Mouse (Mus musculus) limb, embryonic 15.5 days (tissue): Measurements from ENCODE around the gene Dock9. TPM values are rescaled to one million over a fixed set of nuclear protein-coding genes. Genes with fewer than 3 reads are reported as not detected.
"Not testable (repeated sequence)": the region's sequence is repeated elsewhere in the genome, so short reads cannot be mapped to it uniquely, and the experiment has no call there.

Source experiments
- ATAC-seq: fragments of 200-750 bp; cut with Nextera tagmentation; 2 replicates; pipeline ENCODE4 v1.8.0; 2017; ENCODE audit warnings: low read depth, moderate TSS enrichment; ENCODE audit not compliant: insufficient number of reproducible peaks, low FRiP score, low TSS enrichment
- H3K27ac ChIP-seq: fragments of 300-500 bp; sonication (generic); 2 replicates; pipeline ENCODE4 v1.5.1; 2015; ENCODE audit warnings: moderate library complexity, mild to moderate bottlenecking, inconsistent platforms
- H3K27me3 ChIP-seq: fragments of 300-500 bp; sonication (generic); 2 replicates; pipeline ENCODE4 v1.6.1; 2015; ENCODE audit warnings: inconsistent platforms
- H3K36me3 ChIP-seq: fragments of 300-500 bp; sonication (generic); 2 replicates; pipeline ENCODE4 v1.6.1; 2015; ENCODE audit warnings: inconsistent platforms
- H3K4me1 ChIP-seq: fragments of 300-500 bp; sonication (generic); 2 replicates; pipeline ENCODE4 v1.6.1; 2015; ENCODE audit warnings: inconsistent platforms
- H3K4me2 ChIP-seq: fragments of 300-500 bp; sonication (generic); 2 replicates; pipeline ENCODE4 v1.6.1; 2015; ENCODE audit warnings: mild to moderate bottlenecking, inconsistent platforms
- H3K4me3 ChIP-seq: fragments of 300-500 bp; sonication (generic); 2 replicates; pipeline ENCODE4 v1.5.1; 2015; ENCODE audit warnings: mild to moderate bottlenecking, inconsistent platforms
- H3K9ac ChIP-seq: fragments of 300-500 bp; sonication (generic); 2 replicates; pipeline ENCODE4 v1.6.1; 2015; ENCODE audit warnings: inconsistent platforms
- H3K9me3 ChIP-seq: fragments of 300-500 bp; sonication (generic); 2 replicates; pipeline ENCODE4 v1.6.1; 2016; ENCODE audit warnings: inconsistent platforms
- WGBS: fragments of 180-500 bp; shearing (Covaris S2); methylation state at CpG from one replicate; pipeline ENCODE4 v1.1.7; 2015; 5-methylcytosine and 5-hydroxymethylcytosine counted together
- polyA plus RNA-seq: library from polyadenylated mRNA; unstranded; fragments of >200 nt; fragmentation: Nextera tagmentation; extraction: Ambion mirVana; gene quantifications from 2 replicates; pipeline ENCODE4 v1.2.1, GENCODE M21; 2015

The Dock9 gene
- polyA plus RNA-seq, 1 experiment from 2014 or later = 11.0 TPM

GRCm38 (mm10) chr14:121626741-121627140 is 170.9 kb downstream of the Dock9 start:
- no peak overlapping the region for H3K4me2 ChIP-seq

GRCm38 (mm10) chr14:121623996-121624542 is 173.6 kb downstream of the Dock9 start:
- H3K27me3 ChIP-seq, ATAC-seq, H3K27ac ChIP-seq, H3K9ac ChIP-seq, H3K9me3 ChIP-seq, H3K4me3 ChIP-seq, H3K4me1 ChIP-seq, H3K4me2 ChIP-seq: not testable (repeated sequence)
- H3K36me3 ChIP-seq = peaks cover 10% of the 10 kb centered on the region
- 80% methylated on average over 6 of the region's 6 CpGs for WGBS

More at GRCm38 (mm10) chr14:121626741-121627140, 170.9 kb downstream of the Dock9 start:
- no peak for ATAC-seq
- H3K9me3 ChIP-seq = no peaks in the 10 kb centered on the region
- H3K27me3 ChIP-seq = no peaks in the 10 kb centered on the region
- H3K9ac ChIP-seq = no peak overlapping the region
- 92% methylated on average over 12 of the region's 12 CpGs for WGBS
- peaks cover 10% of the 10 kb centered on the region; the same call in 1 of the 2 replicates for H3K36me3 ChIP-seq
- no peak overlapping the region for H3K27ac ChIP-seq
- no peak overlapping the region for H3K4me3 ChIP-seq
- H3K4me1 ChIP-seq = 0 out of 2 replicates have a peak, but pooled peaks cover 2% of the 10 kb centered on the region

DNA sequence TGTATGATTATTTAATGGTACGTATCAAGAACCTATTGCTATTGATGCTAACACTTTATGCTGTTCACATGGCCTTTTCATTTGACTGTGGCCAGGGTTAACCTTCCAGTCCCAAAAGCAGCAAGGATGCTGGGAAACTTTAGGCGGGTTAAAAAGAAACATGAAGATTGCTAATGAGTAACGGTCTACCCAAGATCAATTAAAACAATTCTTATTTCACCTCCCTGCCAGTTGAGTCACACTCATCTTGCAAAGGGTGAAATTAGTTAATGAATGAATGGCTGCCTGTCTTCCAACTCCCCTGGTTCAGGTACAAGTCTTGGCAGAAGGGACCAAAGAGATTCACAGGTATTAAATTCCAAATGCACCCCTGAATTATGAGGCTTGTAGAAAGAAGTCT is 175.8 kb downstream of the Dock9 start:
- WGBS = 86% methylated on average over 3 of the region's 3 CpGs

GRCm38 (mm10) chr14:121620567-121620966 is 177.1 kb downstream of the Dock9 start:
- no peak for ATAC-seq
- Histone ChIP-seq H3K4me3 (no peak overlapping the region), H3K9ac (no peak overlapping the region), H3K27me3 (no peaks in the 10 kb centered on the region), H3K36me3 (peaks cover 8% of the 10 kb centered on the region), H3K9me3 (no peaks in the 10 kb centered on the region), H3K4me1 (0 out of 2 replicates have a peak, but pooled peaks cover 2% of the 10 kb centered on the region), H3K27ac (no peak overlapping the region), H3K4me2 (no peak overlapping the region)
- 81% methylated on average over 3 of the region's 3 CpGs for WGBS

More for the DNA sequence above, 175.8 kb downstream of the Dock9 start:
- H3K4me2 ChIP-seq = no peak overlapping the region
- ATAC-seq = no peak
- H3K27ac ChIP-seq = no peak overlapping the region
- no peak overlapping the region for H3K9ac ChIP-seq
- H3K4me3 ChIP-seq = no peak overlapping the region
- no peaks in the 10 kb centered on the region for H3K27me3 ChIP-seq
- H3K4me1 ChIP-seq = 0 out of 2 replicates have a peak, but pooled peaks cover 2% of the 10 kb centered on the region
- H3K36me3 ChIP-seq = peaks cover 15% of the 10 kb centered on the region
- H3K9me3 ChIP-seq = no peaks in the 10 kb centered on the region

- Histone ChIP-seq H3K4me2 (no peak overlapping the region), H3K27ac (no peak overlapping the region), H3K9me3 (no peaks in the 10 kb centered on the region), H3K4me3 (no peak overlapping the region), H3K4me1 (0 out of 2 replicates have a peak, but pooled peaks cover 2% of the 10 kb centered on the region), H3K36me3 (peaks cover 8% of the 10 kb centered on the region), H3K27me3 (no peaks in the 10 kb centered on the region), H3K9ac (no peak overlapping the region)
- WGBS = over 99% methylated on average over 7 of the region's 7 CpGs
- ATAC-seq = no peak
Observed at GRCm38 (mm10) chr14:121620157-121620556, 177.5 kb downstream of the Dock9 start.

DNA sequence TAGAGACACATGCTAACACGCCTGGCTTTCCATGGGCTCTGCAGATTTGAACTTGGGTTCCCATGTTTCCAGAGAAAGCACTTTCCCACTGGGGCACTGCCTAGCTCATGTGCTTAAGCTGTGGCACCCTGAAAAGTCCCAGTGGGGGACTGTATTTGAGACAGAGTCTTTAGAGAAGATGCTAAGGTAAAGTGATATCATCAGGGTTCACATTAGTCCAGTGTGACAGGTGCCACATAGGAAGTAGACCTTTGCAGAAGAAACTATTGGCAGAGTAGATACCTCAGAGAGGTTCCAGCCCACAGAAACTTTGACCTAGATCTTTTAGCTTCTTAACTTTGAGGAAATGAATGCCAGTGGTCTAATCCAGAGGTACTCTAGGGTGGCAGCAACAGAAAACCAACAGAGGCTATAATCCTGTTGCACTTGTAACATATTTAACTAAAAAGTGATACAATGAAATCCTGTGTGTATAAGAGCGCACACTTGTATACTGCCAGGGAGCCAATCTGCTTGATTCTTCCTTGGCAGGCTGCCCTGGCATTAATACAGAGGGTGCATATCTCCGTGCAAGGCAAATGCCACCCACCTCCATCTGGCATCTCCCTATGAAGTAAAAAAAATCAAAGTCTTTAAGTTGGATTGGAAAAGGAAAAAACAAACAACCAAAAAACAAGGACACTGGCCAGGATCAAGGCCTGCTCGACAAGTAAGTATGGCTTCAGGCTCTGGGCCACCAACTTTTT is 179.8 kb downstream of the Dock9 start:
- Histone ChIP-seq H3K9me3 (no peaks in the 10 kb centered on the region), H3K27me3 (no peaks in the 10 kb centered on the region), H3K4me1 (no peaks in the 10 kb centered on the region), H3K4me2 (no peak overlapping the region), H3K9ac (no peak overlapping the region), H3K4me3 (no peak overlapping the region), H3K36me3 (peaks cover 8% of the 10 kb centered on the region), H3K27ac (no peak overlapping the region)
- WGBS = 78% methylated on average over 4 of the region's 4 CpGs
- ATAC-seq = no peak

- no peak overlapping the region for H3K9ac ChIP-seq
- no peak for ATAC-seq
- H3K27ac ChIP-seq = no peak overlapping the region
- H3K4me1 ChIP-seq = no peaks in the 10 kb centered on the region
- H3K4me2 ChIP-seq = no peak overlapping the region
- H3K9me3 ChIP-seq = no peaks in the 10 kb centered on the region
- no peak overlapping the region for H3K4me3 ChIP-seq
- no peaks in the 10 kb centered on the region for H3K27me3 ChIP-seq
- H3K36me3 ChIP-seq = peaks cover 5% of the 10 kb centered on the region; the same call in 1 of the 2 replicates
- WGBS = 74% methylated on average over 10 of the region's 10 CpGs
Observed at GRCm38 (mm10) chr14:121615431-121615830, 182.2 kb downstream of the Dock9 start.

DNA sequence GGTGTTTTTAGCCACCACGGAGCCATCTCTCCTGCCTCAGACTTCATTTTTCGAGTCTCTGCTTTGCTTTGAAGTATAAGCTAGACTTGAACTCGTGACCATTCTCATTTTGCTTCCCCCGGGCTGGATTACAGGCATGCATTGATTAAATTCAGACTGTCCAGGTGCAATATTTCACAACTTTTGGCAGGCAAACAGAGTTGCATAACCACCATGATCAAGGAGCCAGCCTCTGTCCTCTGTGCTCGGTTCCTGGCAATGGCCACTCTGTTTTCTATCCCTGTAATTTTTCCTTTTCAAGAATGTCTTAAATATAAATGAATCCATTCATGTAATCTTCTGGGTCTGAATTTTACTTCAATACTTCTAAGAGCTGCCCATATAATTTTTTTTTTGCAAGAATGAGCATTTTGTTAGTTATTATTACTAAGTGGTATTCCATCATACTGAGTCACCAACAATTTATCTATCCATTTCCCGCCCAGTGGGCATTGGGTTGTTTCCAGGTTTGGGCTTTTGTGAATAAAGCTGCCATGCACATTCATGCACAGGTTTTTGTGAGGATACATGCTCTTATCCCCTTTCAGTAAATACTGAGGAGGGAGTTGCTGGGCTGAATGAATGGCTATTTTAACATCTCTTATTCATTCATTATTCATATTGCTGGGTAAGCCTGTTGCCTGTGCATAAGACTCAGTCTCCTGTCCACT is 183.0 kb downstream of the Dock9 start:
- Histone ChIP-seq H3K27me3 (no peaks in the 10 kb centered on the region), H3K4me1 (no peaks in the 10 kb centered on the region), H3K9me3 (no peaks in the 10 kb centered on the region), H3K27ac (no peak overlapping the region), H3K36me3 (peaks cover 8% of the 10 kb centered on the region; the same call in 1 of the 2 replicates), H3K4me2 (no peak overlapping the region), H3K4me3 (no peak overlapping the region), H3K9ac (no peak overlapping the region)
- 67% methylated on average over 6 of the region's 6 CpGs for WGBS
- ATAC-seq = no peak

DNA sequence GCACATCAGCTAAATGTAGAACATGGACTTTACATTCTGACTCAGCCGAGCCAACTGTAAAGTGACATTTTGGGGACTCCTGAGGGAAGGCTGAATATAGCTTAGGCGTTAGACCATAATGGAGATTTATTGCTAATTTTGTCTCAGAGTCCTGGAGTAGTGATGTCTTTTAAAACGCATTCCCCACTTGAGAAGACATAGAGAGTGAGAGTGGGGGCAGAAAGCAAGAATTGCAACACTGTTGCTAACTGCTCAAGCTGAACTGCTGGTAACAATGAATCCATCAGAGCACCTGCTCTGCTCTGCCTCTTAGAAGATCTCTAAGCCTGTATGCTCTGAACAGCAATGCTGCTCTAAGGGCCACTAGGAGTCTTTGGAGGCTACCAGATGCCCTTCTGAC is 184.1 kb downstream of the Dock9 start:
- H3K36me3 ChIP-seq = 0 out of 2 replicates have a peak, but pooled peaks cover 4% of the 10 kb centered on the region
- H3K4me2 ChIP-seq = no peak overlapping the region
- H3K9me3 ChIP-seq = no peaks in the 10 kb centered on the region
- no peak overlapping the region for H3K9ac ChIP-seq
- no peaks in the 10 kb centered on the region for H3K27me3 ChIP-seq
- H3K4me1 ChIP-seq = 0 out of 2 replicates have a peak, but pooled peaks cover under 1% of the 10 kb centered on the region
- no peak overlapping the region for H3K4me3 ChIP-seq
- ATAC-seq = no peak
- no peak overlapping the region for H3K27ac ChIP-seq
- 64% methylated on average over 3 of the region's 3 CpGs for WGBS

GRCm38 (mm10) chr14:121612926-121613325 is 184.7 kb downstream of the Dock9 start:
- no peak overlapping the region for H3K4me2 ChIP-seq
- H3K27ac ChIP-seq = no peak overlapping the region
- WGBS = 92% methylated on average over 4 of the region's 4 CpGs
- H3K9me3 ChIP-seq = no peaks in the 10 kb centered on the region
- no peak for ATAC-seq
- H3K36me3 ChIP-seq = 0 out of 2 replicates have a peak, but pooled peaks cover 4% of the 10 kb centered on the region
- no peaks in the 10 kb centered on the region for H3K27me3 ChIP-seq
- no peak overlapping the region for H3K9ac ChIP-seq
- 0 out of 2 replicates have a peak, but pooled peaks cover 3% of the 10 kb centered on the region for H3K4me1 ChIP-seq
- H3K4me3 ChIP-seq = no peak overlapping the region

- H3K27me3 ChIP-seq = no peaks in the 10 kb centered on the region
- 0 out of 2 replicates have a peak, but pooled peaks cover 3% of the 10 kb centered on the region for H3K4me1 ChIP-seq
- ATAC-seq = no peak
- H3K27ac ChIP-seq = no peak overlapping the region
- no peak overlapping the region for H3K4me2 ChIP-seq
- 50% methylated on average over 4 of the region's 4 CpGs for WGBS
- no peak overlapping the region for H3K4me3 ChIP-seq
- H3K36me3 ChIP-seq = 0 out of 2 replicates have a peak, but pooled peaks cover 4% of the 10 kb centered on the region
- H3K9me3 ChIP-seq = no peaks in the 10 kb centered on the region
- H3K9ac ChIP-seq = no peak overlapping the region
Observed at GRCm38 (mm10) chr14:121611533-121611932, 186.1 kb downstream of the Dock9 start.
